Mouse (Mus musculus): ENCODE measurements around the gene Nos2. TPM values are rescaled to one million over a fixed set of nuclear protein-coding genes. Genes with fewer than 3 reads are reported as not detected.

Nos2 gene
- total and polyA plus RNA-seq, 3 experiments, result not detected

DNA sequence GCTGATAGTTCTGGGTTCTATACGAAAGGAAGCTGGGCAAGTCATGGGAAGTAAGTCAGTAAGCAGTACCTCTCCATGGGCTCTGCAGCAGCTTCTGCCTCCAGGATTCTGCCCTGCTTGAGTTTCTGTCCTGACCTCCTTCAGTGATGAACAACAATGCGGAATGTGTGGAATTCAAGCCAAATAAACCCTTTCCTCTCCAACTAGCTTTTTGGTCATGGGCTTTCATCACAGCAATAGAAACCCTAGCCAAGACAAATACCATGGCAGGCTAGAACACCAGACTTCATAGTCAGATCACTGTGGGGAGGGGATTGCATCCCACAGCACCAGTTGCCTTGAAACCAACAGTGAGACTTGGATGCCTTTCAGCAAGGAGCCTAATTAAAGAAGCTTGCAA lies 47.8 kb upstream of the Nos2 start:
- Histone ChIP-seq H3K4me3 (ENCODE audit: control insufficient read depth in 1 of 2, insufficient read depth in 1 of 2, low read depth in 2 of 2, low read length in 2 of 2) (no peak overlapping the region), H3K9ac (ENCODE audit: control insufficient read depth, low read depth, low read length, poor library complexity, severe bottlenecking) (no peak overlapping the region), H3K9me3 (replicated peaks; ENCODE audit: insufficient read depth, low read length) (no peaks in the 10 kb centered on the region), H3K4me1 (ENCODE audit: control insufficient read depth in 1 of 2, insufficient read depth in 2 of 2, low read length in 2 of 2) (no peaks in the 10 kb centered on the region), H3K36me3 (ENCODE audit: control insufficient read depth in 1 of 2, insufficient read depth in 2 of 2, low read length in 2 of 2) (no peaks in the 10 kb centered on the region), H3K79me2 (ENCODE audit: control insufficient read depth, insufficient read depth, low read length, poor library complexity) (no peaks in the 10 kb centered on the region), H3K27me3 (ENCODE audit: control insufficient read depth in 1 of 2, insufficient read depth in 2 of 2, low read length in 2 of 2) (peaks cover 0 to 1% of the 10 kb centered on the region in 2 experiments; a peak in 3 of 4 replicates), H3K27ac (ENCODE audit: control insufficient read depth, low read depth, low read length) (no peak overlapping the region)
- DNase-seq (ENCODE audit: low read depth, low spot score), result no peak
- no peak for TF ChIP-seq POLR2AphosphoS5 (IDR thresholded peaks at IDR 0.05; ENCODE audit: borderline replicate concordance, low read depth, low read length)
- TF ChIP-seq ZC3H11A (IDR thresholded peaks at IDR 0.05; ENCODE audit: low read depth, low read length), result no peak
- no peak for TF ChIP-seq SIN3A (IDR thresholded peaks at IDR 0.05; ENCODE audit: low read length)
- TF ChIP-seq HCFC1 (IDR thresholded peaks at IDR 0.05; ENCODE audit: low read depth, low read length), result no peak
- no peak for TF ChIP-seq MEF2A (IDR thresholded peaks at IDR 0.05; ENCODE audit: extremely low read depth, insufficient replicate concordance, low read depth, low read length, poor library complexity, severe bottlenecking)
- TF ChIP-seq SMC3 (IDR thresholded peaks at IDR 0.05; ENCODE audit: low read depth, low read length), result no peak
- TF ChIP-seq ZMIZ1 (IDR thresholded peaks at IDR 0.05; ENCODE audit: low read depth, low read length), result no peak
- no peak for TF ChIP-seq BHLHE40 (IDR thresholded peaks at IDR 0.05; ENCODE audit: borderline replicate concordance, low read depth, low read length)
- no peak for TF ChIP-seq TAL1 (IDR thresholded peaks at IDR 0.05; ENCODE audit: low read length)
- TF ChIP-seq GABPA (IDR thresholded peaks at IDR 0.05; ENCODE audit: low read depth, low read length), result no peak

DNA sequence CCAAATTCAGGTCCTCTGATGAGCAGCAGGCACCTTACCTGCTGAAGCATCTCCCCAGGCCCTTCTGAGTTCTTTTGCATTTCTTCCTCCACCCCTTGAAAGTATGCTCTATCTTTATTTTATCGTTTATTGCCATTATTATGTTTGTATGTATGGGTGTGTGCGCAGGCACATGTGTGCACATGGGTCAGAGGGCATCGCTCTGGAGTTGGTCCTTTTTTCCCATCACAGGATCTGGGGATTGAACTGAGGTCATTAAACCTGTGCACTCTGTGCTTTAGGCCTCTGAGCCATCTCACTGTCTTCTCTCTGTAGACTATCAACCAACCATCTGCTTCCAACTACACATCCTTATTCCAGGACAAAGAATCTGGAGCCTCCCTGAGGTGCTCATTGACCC lies 40.9 kb upstream of the Nos2 start:
- Histone ChIP-seq H3K27ac (ENCODE audit: control insufficient read depth, low read depth, low read length) (no peak overlapping the region), H3K4me1 (ENCODE audit: control insufficient read depth in 1 of 2, insufficient read depth in 2 of 2, low read length in 2 of 2) (no peaks in the 10 kb centered on the region)

DNA sequence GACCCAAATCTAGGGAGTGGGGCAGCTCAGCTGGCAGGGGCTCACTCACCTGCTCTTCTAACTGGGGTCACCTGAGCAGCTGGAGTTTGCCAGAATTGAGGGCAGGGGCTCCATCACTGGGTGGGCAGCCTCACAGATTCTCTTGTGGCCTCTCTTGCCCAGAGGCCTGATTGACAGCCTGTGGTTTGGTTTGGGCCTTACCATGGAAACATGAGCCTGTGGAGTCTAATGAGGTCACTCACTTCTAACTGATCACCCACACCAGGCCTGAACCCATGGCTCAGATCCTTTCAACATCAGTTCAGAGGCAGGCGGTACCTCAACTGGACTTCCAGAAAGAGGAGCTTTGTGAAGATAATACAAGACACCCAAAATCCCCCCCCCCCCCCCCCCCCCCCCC lies 33.9 kb upstream of the Nos2 start:
- DNase-seq (ENCODE audit: low read depth, low spot score), result no peak
- no peak for TF ChIP-seq ELF1 (IDR thresholded peaks at IDR 0.05; ENCODE audit: low read depth, low read length)
- TF ChIP-seq RCOR1 (IDR thresholded peaks at IDR 0.05; ENCODE audit: low read depth, low read length), result no peak
- TF ChIP-seq MEF2A (IDR thresholded peaks at IDR 0.05; ENCODE audit: extremely low read depth, insufficient replicate concordance, low read depth, low read length, poor library complexity, severe bottlenecking), result no peak
- no peak for TF ChIP-seq MXI1 (IDR thresholded peaks at IDR 0.05; ENCODE audit: low read depth, low read length)
- TF ChIP-seq UBTF (IDR thresholded peaks at IDR 0.05; ENCODE audit: borderline replicate concordance, insufficient read depth, low read depth, low read length), result no peak
- no peak for TF ChIP-seq ZKSCAN1 (IDR thresholded peaks at IDR 0.05; ENCODE audit: low read depth, low read length)
- TF ChIP-seq E2F4 (IDR thresholded peaks at IDR 0.05; ENCODE audit: borderline replicate concordance, low read depth, low read length), result no peak
- Histone ChIP-seq H3K4me3 (ENCODE audit: control insufficient read depth in 1 of 2, insufficient read depth in 1 of 2, low read depth in 2 of 2, low read length in 2 of 2) (no peak overlapping the region), H3K79me2 (ENCODE audit: control insufficient read depth, insufficient read depth, low read length, poor library complexity) (no peaks in the 10 kb centered on the region), H3K27me3 (ENCODE audit: control insufficient read depth in 1 of 2, insufficient read depth in 2 of 2, low read length in 2 of 2) (peaks cover 8 to 22% of the 10 kb centered on the region in 2 experiments), H3K4me1 (ENCODE audit: control insufficient read depth in 1 of 2, insufficient read depth in 2 of 2, low read length in 2 of 2) (no peaks in the 10 kb centered on the region), H3K9ac (ENCODE audit: control insufficient read depth, low read depth, low read length, poor library complexity, severe bottlenecking) (no peak overlapping the region), H3K36me3 (ENCODE audit: control insufficient read depth in 1 of 2, insufficient read depth in 2 of 2, low read length in 2 of 2) (no peaks in the 10 kb centered on the region), H3K27ac (ENCODE audit: control insufficient read depth, low read depth, low read length) (no peak overlapping the region), H3K9me3 (replicated peaks; ENCODE audit: insufficient read depth, low read length) (no peaks in the 10 kb centered on the region)

More for the DNA sequence above, 40.9 kb upstream of the Nos2 start:
- Histone ChIP-seq H3K36me3 (ENCODE audit: control insufficient read depth in 1 of 2, insufficient read depth in 2 of 2, low read length in 2 of 2) (no peaks in the 10 kb centered on the region), H3K27me3 (ENCODE audit: control insufficient read depth in 1 of 2, insufficient read depth in 2 of 2, low read length in 2 of 2) (peaks cover 2 to 5% of the 10 kb centered on the region in 2 experiments; a peak in 3 of 4 replicates), H3K9me3 (replicated peaks; ENCODE audit: insufficient read depth, low read length) (no peaks in the 10 kb centered on the region), H3K9ac (ENCODE audit: control insufficient read depth, low read depth, low read length, poor library complexity, severe bottlenecking) (no peak overlapping the region), H3K4me3 (ENCODE audit: control insufficient read depth in 1 of 2, insufficient read depth in 1 of 2, low read depth in 2 of 2, low read length in 2 of 2) (no peak overlapping the region), H3K79me2 (ENCODE audit: control insufficient read depth, insufficient read depth, low read length, poor library complexity) (no peaks in the 10 kb centered on the region)
- TF ChIP-seq ZMIZ1 (IDR thresholded peaks at IDR 0.05; ENCODE audit: low read depth, low read length), result no peak
- TF ChIP-seq USF2 (IDR thresholded peaks at IDR 0.05; ENCODE audit: borderline replicate concordance in 1 of 2, insufficient read depth in 1 of 2, low read depth in 1 of 2, low read length in 2 of 2), result no peak
- no peak for TF ChIP-seq RCOR1 (IDR thresholded peaks at IDR 0.05; ENCODE audit: low read depth, low read length)
- TF ChIP-seq GABPA (IDR thresholded peaks at IDR 0.05; ENCODE audit: low read depth, low read length), result no peak
- TF ChIP-seq CHD2 (IDR thresholded peaks at IDR 0.05; ENCODE audit: low read length), result no peak
- no peak for TF ChIP-seq KAT2A (conservative IDR thresholded peaks at IDR 0.05; ENCODE audit: low read depth, low read length)
- no peak for TF ChIP-seq MAFK (IDR thresholded peaks at IDR 0.05; ENCODE audit: borderline replicate concordance, low read depth, low read length)
- no peak for DNase-seq (ENCODE audit: low read depth, low spot score)
